Mouse (Mus musculus) CD8-positive naive resting alpha-beta T cell, adult 2 months (primary cell): ENCODE measurements around the gene Sfi1.
"Not testable (repeated sequence)": the region's sequence is repeated elsewhere in the genome, so short reads cannot be mapped to it uniquely, and the experiment has no call there.

Experiments
- DNase-seq, 2 experiments: peaks; one replicate each; pipeline ENCODE4 v3.0.0; 2022; ENCODE audit warnings: low read depth in 2 of 2, low spot score in 2 of 2

Gene Sfi1

GRCm38 (mm10) chr11:3145359-3146165 is 47.7 kb downstream of the Sfi1 start:
- DNase-seq, result not testable (repeated sequence)

DNA sequence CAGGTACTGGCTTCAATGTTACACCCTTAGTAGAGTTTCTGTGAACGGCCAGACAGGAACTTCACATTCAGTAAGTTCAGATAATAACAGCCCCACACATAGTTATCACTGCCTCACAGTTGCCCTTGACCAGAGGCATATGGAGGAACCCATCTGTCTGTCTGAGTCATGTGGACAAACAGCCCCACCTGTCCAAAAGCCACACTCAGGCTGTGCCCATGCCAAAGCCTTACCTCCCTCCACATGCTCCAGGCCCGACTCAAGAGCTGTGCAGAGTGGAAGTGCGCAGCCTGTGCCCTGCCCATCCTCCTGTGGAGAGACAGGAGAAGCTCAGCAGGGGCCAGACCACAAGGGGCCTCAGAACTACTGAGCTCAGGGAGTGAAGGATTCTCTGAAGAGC is 49.3 kb downstream of the Sfi1 start:
- DNase-seq, result not testable (repeated sequence)

DNA sequence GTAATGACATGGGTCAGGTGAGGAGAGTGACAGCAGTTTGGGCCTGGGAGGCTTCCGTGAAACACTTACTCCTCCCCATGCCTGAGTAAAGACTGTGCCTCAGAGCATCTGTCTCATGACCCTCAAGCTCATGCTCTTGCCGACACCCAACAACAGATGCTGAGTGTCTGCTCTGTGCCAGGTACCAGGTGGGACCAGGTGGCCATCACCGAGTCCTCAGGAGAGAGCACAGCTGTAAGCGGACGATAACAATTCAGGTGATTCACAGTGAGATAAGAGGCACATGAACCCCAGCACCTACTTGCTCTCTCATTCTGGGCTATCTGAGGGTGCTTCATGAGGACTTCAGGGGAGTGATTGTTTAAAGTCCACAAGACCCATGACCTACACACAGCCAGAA is 50.9 kb downstream of the Sfi1 start:
- DNase-seq, result peak; percentile 80 to 89

- DNase-seq, result peak in 1 of 2 experiments; percentile 22
Measured at GRCm38 (mm10) chr11:3140967-3141535, 52.2 kb downstream of the Sfi1 start.

DNA sequence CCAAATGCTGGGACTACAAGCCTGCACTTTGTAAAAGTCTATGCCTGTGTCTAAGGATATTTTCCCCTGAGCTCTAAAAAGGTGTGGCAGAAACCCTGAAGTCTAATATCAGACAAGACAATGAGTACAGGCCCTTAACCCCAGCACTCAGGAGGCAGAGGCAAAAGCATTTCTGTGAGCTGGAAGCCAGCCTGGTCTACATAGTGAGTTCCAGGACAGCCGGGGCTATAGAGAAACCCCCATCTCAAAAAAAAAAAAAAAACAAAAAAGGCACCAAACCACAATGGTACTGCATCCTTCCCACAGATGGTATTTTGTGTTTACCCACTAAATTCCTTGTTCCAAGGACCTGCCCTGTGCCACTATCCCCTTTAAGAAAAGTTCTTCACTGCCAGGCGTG is 54.9 kb downstream of the Sfi1 start:
- DNase-seq, result peak; percentile 49 to 57

GRCm38 (mm10) chr11:3137279-3137678 is 56.0 kb downstream of the Sfi1 start:
- DNase-seq, result peak; percentile 42 to 52

DNA sequence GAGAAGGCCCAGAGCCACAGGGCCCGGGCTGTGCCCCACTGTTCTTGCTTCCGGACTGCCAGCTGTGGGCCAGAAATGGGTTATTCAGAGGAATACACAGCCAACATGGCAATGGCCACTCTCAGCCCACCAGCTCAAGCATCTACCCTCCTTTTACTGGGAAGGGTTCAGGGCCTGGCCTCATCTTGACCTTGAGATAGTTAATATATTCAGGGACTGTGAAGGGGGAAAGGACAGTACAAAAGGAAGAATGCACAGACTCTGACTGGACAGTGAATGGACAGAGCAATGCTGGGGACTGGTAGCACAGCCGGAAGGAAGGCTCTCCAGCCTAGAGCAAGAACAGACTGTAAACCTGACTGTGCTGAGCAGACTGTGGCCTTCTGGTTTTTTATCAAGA is 57.3 kb downstream of the Sfi1 start:
- not testable (repeated sequence) for DNase-seq

- DNase-seq, result not testable (repeated sequence)
Measured at GRCm38 (mm10) chr11:3135391-3135790, 57.9 kb downstream of the Sfi1 start.

DNA sequence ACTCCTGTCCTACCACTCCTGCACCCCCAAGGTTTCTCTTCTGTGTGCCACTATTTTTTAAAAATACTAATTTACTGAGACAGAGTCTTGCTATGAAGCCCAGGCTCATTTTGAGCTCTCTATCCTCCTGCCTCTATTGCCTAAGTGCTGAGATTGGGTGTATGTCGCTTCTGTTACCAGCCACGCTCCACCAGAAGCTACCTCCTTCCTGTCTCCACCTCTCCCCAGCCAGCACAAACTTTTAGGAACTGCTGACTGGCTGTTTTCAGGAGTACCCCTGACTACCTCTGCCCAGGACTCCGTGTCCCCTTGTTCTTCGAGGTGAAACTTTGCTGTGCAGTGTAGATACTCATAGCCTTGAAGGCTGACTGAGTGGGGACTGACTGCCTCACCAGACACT is 59.9 kb downstream of the Sfi1 start:
- DNase-seq, result not testable (repeated sequence)

DNA sequence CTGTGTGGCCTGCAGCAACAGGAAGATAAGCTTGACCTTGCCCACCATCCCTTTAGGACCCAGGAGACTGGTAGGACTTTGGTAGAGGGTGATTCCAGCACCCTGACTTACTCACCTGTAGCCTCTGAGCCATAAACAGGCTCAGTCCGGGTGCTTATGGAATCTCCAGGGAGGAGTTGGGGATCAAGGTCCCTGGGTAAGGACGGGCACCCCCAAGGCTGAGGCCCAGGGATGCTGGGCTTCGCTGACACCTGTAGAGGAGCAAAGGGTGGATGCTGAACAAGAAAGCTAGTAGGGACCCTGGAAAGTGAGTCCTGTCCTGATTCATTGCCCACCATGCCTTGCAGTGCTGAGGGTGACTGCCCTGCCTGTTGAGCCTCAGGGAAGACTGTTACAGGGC is 60.3 kb downstream of the Sfi1 start:
- DNase-seq, result not testable (repeated sequence)

- peak; percentile 45 to 56 for DNase-seq
Measured at GRCm38 (mm10) chr11:3132001-3132400, 61.3 kb downstream of the Sfi1 start.

DNA sequence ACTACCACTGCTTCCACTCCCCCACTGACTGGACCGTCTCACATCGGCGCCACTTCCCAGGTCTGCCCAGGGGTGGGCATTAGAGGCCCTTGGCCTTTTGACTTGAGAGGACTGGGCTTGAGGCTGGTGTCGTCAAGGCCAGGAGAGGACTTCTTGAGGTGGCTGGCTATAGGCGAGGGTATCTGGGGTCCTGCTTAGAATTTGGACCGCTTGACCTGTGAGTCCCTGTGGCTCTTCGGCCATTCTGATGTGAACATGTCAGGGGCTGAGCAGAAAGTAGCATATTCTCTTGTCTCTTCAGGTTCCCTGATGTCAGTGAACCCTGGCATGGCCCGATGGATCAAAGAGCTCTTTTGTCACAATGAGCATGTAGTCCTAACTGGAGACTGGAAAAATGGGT is 63.4 kb downstream of the Sfi1 start:
- peak; percentile 73 to 81 for DNase-seq

- DNase-seq, result not testable (repeated sequence)
Measured at GRCm38 (mm10) chr11:3129276-3129675, 64.0 kb downstream of the Sfi1 start.

- DNase-seq, result not testable (repeated sequence)
Measured at GRCm38 (mm10) chr11:3127303-3127795, 65.9 kb downstream of the Sfi1 start.

- DNase-seq, result peak; percentile 86 to 90
Measured at GRCm38 (mm10) chr11:3126478-3127302, 66.6 kb downstream of the Sfi1 start.

- not testable (repeated sequence) for DNase-seq
Measured at GRCm38 (mm10) chr11:3125922-3126321, 67.3 kb downstream of the Sfi1 start.

DNA sequence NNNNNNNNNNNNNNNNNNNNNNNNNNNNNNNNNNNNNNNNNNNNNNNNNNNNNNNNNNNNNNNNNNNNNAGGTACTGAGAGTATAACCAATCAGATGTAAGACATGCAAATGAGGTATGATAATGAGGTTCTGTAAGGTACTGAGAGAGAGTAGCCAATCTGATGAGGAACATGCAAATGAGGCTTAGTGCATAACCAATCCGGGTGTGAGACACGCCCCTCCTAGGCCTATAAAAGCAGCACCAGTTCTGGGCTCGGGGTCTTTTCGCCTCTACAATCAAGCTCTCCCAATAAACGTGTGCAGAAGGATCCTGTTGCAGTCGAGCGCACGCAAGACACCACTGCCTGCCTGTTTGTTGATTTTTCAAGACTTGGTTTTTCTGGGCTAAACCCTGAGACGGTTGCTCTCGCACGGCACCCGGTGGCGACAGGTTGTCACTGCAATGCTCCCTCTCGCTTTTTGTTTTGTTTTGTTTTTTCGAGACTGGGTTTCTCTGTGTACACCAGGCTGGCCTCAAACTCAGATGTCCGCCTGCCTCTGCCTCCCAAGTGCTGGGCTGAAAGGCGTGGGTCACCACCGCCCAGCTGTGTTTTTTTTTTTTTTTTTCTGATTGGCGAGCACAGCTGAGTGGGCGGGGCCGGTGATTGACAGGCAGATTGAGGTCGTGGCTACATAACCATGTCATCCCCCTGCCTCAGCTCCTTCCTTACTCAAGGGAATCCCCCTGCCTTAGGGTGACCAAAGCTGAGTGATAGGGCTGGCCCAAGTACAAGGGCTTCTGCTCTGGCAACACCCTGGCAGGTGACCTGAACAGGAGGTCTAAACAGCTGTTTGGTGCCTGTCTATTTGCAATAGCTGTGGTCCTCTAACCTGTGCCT is 68.1 kb downstream of the Sfi1 start:
- DNase-seq, result peak in 1 of 2 experiments; percentile 48

- DNase-seq, result no peak
Measured at GRCm38 (mm10) chr11:3114403-3114802, 78.9 kb downstream of the Sfi1 start.

GRCm38 (mm10) chr11:3106154-3106553 is 87.1 kb downstream of the Sfi1 start:
- DNase-seq, result peak in 1 of 2 experiments; percentile 13

DNA sequence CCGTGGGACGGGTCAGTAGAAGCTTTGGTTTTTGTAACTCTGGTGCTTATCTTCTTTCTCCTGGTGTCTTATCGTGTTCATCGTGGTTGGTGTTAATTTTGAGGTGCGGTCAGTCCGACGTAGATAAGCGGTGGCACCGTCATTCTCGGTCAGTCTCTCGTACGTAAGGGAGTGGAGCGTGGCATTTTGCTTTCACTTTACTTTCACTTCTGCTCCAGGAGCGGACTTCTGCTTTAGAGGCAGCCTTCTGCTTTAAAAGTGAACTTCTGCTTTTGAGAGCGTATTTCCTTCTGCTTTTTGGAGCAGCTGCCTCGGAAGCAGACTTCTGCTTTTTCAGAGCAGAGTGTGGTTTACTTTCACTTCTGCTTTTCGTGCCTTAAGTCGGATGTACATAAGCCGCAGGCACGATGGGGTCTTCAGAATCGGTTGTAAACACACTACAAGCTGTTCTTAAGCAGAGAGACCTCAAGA is 88.0 kb downstream of the Sfi1 start:
- DNase-seq, result peak; percentile 75 to 83
